Mouse (Mus musculus): Measurements from ENCODE around the gene Sertad1.

GRCm38 (mm10) chr7:27480506-27480905 lies 6.2 kb upstream of the Sertad1 start:
- no peak for TF ChIP-seq MAX (IDR thresholded peaks at IDR 0.05; ENCODE audit: low read depth)
- no peak for TF ChIP-seq MYOD1 (IDR thresholded peaks at IDR 0.05; ENCODE audit: control insufficient read depth in 1 of 3, insufficient read length in 2 of 3, low read depth in 2 of 3)
- no peak for TF ChIP-seq POLR2A (IDR thresholded peaks at IDR 0.05; ENCODE audit: insufficient read length, low read depth)
- no peak for TF ChIP-seq POLR2AphosphoS2 (IDR thresholded peaks at IDR 0.05; ENCODE audit: insufficient read length, low read depth)
- no peak for TF ChIP-seq TCF12 (IDR thresholded peaks at IDR 0.05; ENCODE audit: insufficient read depth, poor library complexity, severe bottlenecking)
- no peak for TF ChIP-seq USF1 (IDR thresholded peaks at IDR 0.05; ENCODE audit: low read depth)
- TF ChIP-seq CEBPB (IDR thresholded peaks at IDR 0.05; ENCODE audit: insufficient read depth, poor library complexity, severe bottlenecking), result no peak
- TF ChIP-seq E2F4 (IDR thresholded peaks at IDR 0.05; ENCODE audit: insufficient read depth), result no peak
- no peak for TF ChIP-seq MYOG (IDR thresholded peaks at IDR 0.05; ENCODE audit: control insufficient read depth in 1 of 3, insufficient read depth in 1 of 3, insufficient read length in 2 of 3, low read depth in 2 of 3)

Data from myocyte (in vitro differentiated cells).